Mouse (Mus musculus): Measurements from ENCODE around the gene Cadm1. TPM values are rescaled to one million over a fixed set of nuclear protein-coding genes. Genes with fewer than 3 reads are reported as not detected.
A peak's percentile ranks its signal among the peaks of the same experiment; 100 is the strongest.

Gene Cadm1
- polyA plus RNA-seq, 2 experiments, result 3.4 to 6.4 TPM

DNA sequence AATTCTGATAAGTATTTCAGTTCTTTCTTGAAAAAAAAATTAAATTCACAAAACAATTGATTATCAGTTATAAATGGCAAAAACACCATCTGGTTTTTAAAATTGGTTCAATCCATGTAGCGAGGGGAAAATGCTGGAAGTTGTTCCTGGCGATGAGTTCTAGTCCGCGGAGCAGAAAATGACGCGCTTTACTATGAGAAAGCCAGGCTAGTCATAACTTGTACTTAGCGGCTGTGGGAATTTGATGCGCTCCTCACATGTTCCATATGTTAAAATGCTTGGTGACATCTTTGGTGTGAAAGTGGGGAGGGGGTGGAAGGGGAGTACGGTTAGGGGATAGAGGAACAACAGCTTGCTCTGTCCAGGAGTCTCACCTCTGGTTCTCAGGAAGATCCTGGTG is 2.7 kb upstream of the Cadm1 start:
- H3K9me3 ChIP-seq (ENCODE audit: control insufficient read depth, low read length), result no peaks in the 10 kb centered on the region
- H3K27me3 ChIP-seq (ENCODE audit: control insufficient read depth, insufficient read depth, low read length), result peaks cover 34% of the 10 kb centered on the region
- no peaks in the 10 kb centered on the region for H3K36me3 ChIP-seq (replicated peaks; ENCODE audit: control insufficient read depth, insufficient read depth, low read depth)
- ATAC-seq (ENCODE audit: insufficient read depth), result no peak
- 75% methylated on average over 9 of the region's 9 CpGs for WGBS (ENCODE audit: insufficient replicate concordance)
- no peak for DNase-seq (ENCODE audit: low read depth in 3 of 3, low spot score in 3 of 3)
- TF ChIP-seq CTCF (IDR thresholded peaks at IDR 0.05; ENCODE audit: low read depth) (no peak), EP300 (IDR thresholded peaks at IDR 0.05; ENCODE audit: low read depth) (no peak)
- no peak overlapping the region for H3K4me2 ChIP-seq (ENCODE audit: low read depth)
- no peak overlapping the region for H3K27ac ChIP-seq
- no peaks in the 10 kb centered on the region for H3K4me1 ChIP-seq (replicated peaks; ENCODE audit: control insufficient read depth in 2 of 2, insufficient read depth in 2 of 2, low read length in 1 of 2)
- H3K9ac ChIP-seq (replicated peaks), result no peak overlapping the region
- no peak overlapping the region for H3K4me3 ChIP-seq (ENCODE audit: insufficient read depth in 1 of 2, low read depth in 2 of 2, low read length in 2 of 2)

DNA sequence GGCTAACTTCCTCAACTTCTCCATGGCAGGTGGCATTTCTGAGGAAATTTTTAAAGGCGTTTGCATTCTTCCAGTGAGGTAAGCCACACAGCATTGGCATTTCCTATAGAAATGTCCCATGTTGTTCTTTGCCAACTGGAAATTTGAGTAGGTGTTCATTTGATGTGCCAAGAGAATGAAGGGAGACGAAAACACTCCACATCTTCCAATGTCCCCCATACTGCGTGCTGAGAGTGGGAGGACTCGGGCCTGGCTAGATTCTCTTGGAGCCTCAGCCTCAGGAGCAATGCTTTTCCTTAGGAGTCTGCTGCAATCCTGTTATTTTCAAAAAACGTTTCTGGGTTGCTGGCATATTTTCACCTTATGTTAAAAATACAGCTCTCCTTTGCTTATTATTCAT is 2.2 kb upstream of the Cadm1 start:
- no peak overlapping the region for H3K4me3 ChIP-seq (ENCODE audit: insufficient read depth in 1 of 2, low read depth in 2 of 2, low read length in 2 of 2)
- no peak overlapping the region for H3K4me2 ChIP-seq (ENCODE audit: low read depth)
- no peak overlapping the region for H3K27ac ChIP-seq
- TF ChIP-seq CTCF (IDR thresholded peaks at IDR 0.05; ENCODE audit: low read depth) (no peak), EP300 (IDR thresholded peaks at IDR 0.05; ENCODE audit: low read depth) (no peak)
- no peaks in the 10 kb centered on the region for H3K9me3 ChIP-seq (ENCODE audit: control insufficient read depth, low read length)
- 58% methylated on average over 5 of the region's 5 CpGs for WGBS (ENCODE audit: insufficient replicate concordance)
- DNase-seq (ENCODE audit: low read depth in 3 of 3, low spot score in 3 of 3) (no peak), ATAC-seq (ENCODE audit: insufficient read depth) (no peak)
- H3K4me1 ChIP-seq (replicated peaks; ENCODE audit: control insufficient read depth in 2 of 2, insufficient read depth in 2 of 2, low read length in 1 of 2), result no peaks in the 10 kb centered on the region
- no peaks in the 10 kb centered on the region for H3K36me3 ChIP-seq (replicated peaks; ENCODE audit: control insufficient read depth, insufficient read depth, low read depth)
- no peak overlapping the region for H3K9ac ChIP-seq (replicated peaks)
- H3K27me3 ChIP-seq (ENCODE audit: control insufficient read depth, insufficient read depth, low read length), result peaks cover 38% of the 10 kb centered on the region

GRCm38 (mm10) chr9:47529182-47529581 is 791 bp upstream of the Cadm1 start:
- Histone ChIP-seq H3K4me2 (ENCODE audit: low read depth) (peak overlapping the region; percentile 66), H3K9me3 (ENCODE audit: control insufficient read depth, low read length) (no peaks in the 10 kb centered on the region), H3K27ac (no peak overlapping the region), H3K36me3 (replicated peaks; ENCODE audit: control insufficient read depth, insufficient read depth, low read depth) (no peaks in the 10 kb centered on the region), H3K27me3 (ENCODE audit: control insufficient read depth, insufficient read depth, low read length) (peaks cover 51% of the 10 kb centered on the region), H3K9ac (replicated peaks) (no peak overlapping the region), H3K4me3 (ENCODE audit: insufficient read depth in 1 of 2, low read depth in 2 of 2, low read length in 2 of 2) (peak overlapping the region; percentile 15 to 54; a peak in 2 of 4 replicates), H3K4me1 (replicated peaks; ENCODE audit: control insufficient read depth in 2 of 2, insufficient read depth in 2 of 2, low read length in 1 of 2) (no peaks in the 10 kb centered on the region)
- no peak for ATAC-seq (ENCODE audit: insufficient read depth)
- DNase-seq (ENCODE audit: low read depth in 3 of 3, low spot score in 3 of 3), result no peak
- no peak for TF ChIP-seq EP300 (IDR thresholded peaks at IDR 0.05; ENCODE audit: low read depth)
- no peak for TF ChIP-seq CTCF (IDR thresholded peaks at IDR 0.05; ENCODE audit: low read depth)
- 5% methylated on average over 11 of the region's 11 CpGs for WGBS (ENCODE audit: insufficient replicate concordance)

GRCm38 (mm10) chr9:47530544-47530921 is 560 bp downstream of the Cadm1 start:
- DNase-seq (ENCODE audit: low read depth in 3 of 3, low spot score in 3 of 3), result no peak
- peak overlapping the region; percentile 66 for H3K4me2 ChIP-seq (ENCODE audit: low read depth)
- H3K9me3 ChIP-seq (ENCODE audit: control insufficient read depth, low read length), result no peaks in the 10 kb centered on the region
- peaks cover 55% of the 10 kb centered on the region for H3K27me3 ChIP-seq (ENCODE audit: control insufficient read depth, insufficient read depth, low read length)
- no peak overlapping the region for H3K9ac ChIP-seq (replicated peaks)
- ATAC-seq (ENCODE audit: insufficient read depth), result peak; percentile 21; the same call in 1 of the 2 replicates
- H3K4me1 ChIP-seq (replicated peaks; ENCODE audit: control insufficient read depth in 2 of 2, insufficient read depth in 2 of 2, low read length in 1 of 2), result no peaks in the 10 kb centered on the region
- TF ChIP-seq CTCF (IDR thresholded peaks at IDR 0.05; ENCODE audit: low read depth) (no peak), EP300 (IDR thresholded peaks at IDR 0.05; ENCODE audit: low read depth) (no peak)
- no peak overlapping the region for H3K27ac ChIP-seq
- H3K36me3 ChIP-seq (replicated peaks; ENCODE audit: control insufficient read depth, insufficient read depth, low read depth), result no peaks in the 10 kb centered on the region
- H3K4me3 ChIP-seq (ENCODE audit: insufficient read depth in 1 of 2, low read depth in 2 of 2, low read length in 2 of 2), result peak overlapping the region; percentile 54 to 58
- 2% methylated on average over 20 of the region's 30 CpGs for WGBS (ENCODE audit: insufficient replicate concordance)

DNA sequence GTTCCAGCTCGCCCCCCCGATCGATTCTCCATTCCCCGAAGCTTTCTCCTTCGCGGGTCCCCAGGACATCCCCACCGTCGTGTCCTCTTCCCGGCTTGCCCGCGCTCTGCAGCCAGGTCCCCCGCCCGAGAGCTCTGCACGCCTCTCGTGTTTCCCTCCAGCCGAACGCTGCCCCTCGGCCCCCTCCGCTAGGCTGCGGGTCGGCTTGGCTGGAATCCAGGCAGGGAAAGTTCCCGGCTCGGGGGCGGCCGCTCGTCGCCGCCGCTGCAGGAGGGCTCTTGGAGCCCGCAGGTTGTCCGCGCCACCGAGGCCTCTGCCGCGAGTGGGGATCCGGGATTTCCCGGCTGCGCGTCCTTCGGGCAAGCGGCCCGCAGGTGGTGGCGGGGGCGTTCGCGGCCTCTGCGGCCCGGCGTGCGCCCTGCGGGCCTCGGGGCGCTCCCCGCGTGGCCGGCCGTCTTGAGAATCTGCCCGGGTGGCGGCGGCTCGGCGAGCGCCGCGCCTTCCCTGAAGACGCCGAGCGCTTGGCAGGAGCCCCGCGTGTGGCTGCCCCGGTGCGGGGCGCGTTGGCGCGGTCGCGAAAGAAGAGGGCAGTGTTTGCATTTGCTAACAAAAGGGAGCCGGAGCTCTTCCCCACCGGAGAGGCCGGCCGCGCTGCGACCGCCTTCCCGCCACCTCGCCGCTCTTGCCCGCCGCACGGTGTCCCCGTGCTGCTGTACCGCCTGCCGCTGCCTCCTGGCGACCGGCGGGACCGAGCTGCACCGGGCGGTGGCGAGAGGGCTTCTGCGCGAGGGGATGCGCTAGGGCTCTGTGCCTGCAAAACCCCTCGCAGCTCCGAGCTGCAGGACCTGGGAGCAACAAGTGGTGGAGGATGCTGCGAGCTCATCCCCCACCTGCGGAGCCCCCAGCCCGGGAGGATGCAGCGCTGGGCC is 1.2 kb downstream of the Cadm1 start:
- under 1% methylated on average over 105 of the region's 110 CpGs for WGBS (ENCODE audit: insufficient replicate concordance)
- Histone ChIP-seq H3K4me3 (ENCODE audit: insufficient read depth in 1 of 2, low read depth in 2 of 2, low read length in 2 of 2) (peak overlapping the region; percentile 54 to 58), H3K4me1 (replicated peaks; ENCODE audit: control insufficient read depth in 2 of 2, insufficient read depth in 2 of 2, low read length in 1 of 2) (no peaks in the 10 kb centered on the region), H3K9ac (replicated peaks) (no peak overlapping the region), H3K27me3 (ENCODE audit: control insufficient read depth, insufficient read depth, low read length) (peaks cover 55% of the 10 kb centered on the region), H3K36me3 (replicated peaks; ENCODE audit: control insufficient read depth, insufficient read depth, low read depth) (no peaks in the 10 kb centered on the region), H3K4me2 (ENCODE audit: low read depth) (peak overlapping the region; percentile 66), H3K9me3 (ENCODE audit: control insufficient read depth, low read length) (no peaks in the 10 kb centered on the region), H3K27ac (no peak overlapping the region)
- no peak for TF ChIP-seq EP300 (IDR thresholded peaks at IDR 0.05; ENCODE audit: low read depth)
- no peak for TF ChIP-seq CTCF (IDR thresholded peaks at IDR 0.05; ENCODE audit: low read depth)
- no peak for DNase-seq (ENCODE audit: low read depth in 3 of 3, low spot score in 3 of 3)
- ATAC-seq (ENCODE audit: insufficient read depth), result no peak
